Mouse (Mus musculus): ENCODE results near the gene Tgif1.

Tgif1 gene

GRCm38 (mm10) chr17:70853436-70853905, at the start of gene Tgif1:
Tgif1 (minus strand) TSS chr17:70853546.
- DNase-seq = peak; percentile 64

DNA sequence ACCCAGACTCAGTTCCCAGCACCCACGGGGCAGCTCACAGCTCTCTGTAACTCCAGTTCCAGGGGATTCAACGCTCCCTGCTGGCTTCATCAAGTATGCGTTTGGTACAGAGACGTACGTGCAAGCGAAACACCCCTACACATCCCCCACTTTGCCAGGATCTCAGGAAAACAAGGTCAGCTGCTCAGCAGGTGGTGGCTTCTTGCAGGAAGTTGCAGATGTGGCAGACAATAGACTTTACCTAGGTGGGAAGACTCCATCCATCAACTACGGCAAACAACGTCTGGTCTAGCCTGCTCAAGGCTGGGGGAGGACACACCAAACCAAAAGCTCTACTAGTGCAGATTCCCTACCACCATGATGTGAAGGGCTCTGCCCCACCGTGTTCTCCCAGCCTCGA, 47.3 kb upstream of the Tgif1 start:
- no peak for DNase-seq

GRCm38 (mm10) chr17:70899642-70900041, 46.3 kb upstream of the Tgif1 start:
- no peak for DNase-seq

DNA sequence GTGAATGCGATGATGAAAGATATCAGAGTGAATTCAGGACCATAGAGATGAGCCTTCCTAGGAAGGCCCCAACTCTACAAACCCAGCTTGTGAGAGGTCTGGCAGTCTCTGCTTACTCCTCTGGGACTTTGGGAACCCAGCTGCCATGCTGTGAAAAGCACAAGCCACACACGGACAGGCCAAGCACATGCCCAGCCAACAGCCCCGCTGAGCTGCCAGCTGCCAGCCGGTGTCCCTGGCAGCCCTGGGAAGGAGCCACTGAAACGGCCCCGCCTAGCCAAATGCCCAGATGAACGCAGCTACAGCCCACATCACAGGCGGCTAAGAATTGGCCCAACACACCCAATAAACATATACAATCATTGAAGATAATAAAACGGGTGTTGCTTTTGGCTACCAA, 41.5 kb upstream of the Tgif1 start:
- DNase-seq = no peak

DNA sequence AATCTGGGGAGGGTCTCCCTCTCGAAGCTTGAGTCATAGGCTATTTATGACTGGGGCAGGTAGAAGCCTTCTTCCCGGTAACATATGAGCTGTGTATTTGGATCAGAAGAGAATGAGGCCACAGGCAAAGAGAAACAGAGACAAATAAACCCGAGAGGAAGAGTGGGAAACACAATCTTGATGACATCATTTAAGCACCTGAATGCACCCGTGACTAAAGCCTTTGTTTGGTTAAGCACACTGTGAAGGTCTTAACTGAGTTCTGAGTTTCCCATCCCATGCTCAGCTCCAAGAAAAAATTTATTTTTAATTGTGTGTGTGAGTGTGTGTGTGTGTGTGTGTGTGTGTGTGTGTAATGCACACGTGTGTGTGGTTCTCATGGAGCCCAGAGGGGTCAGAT, 39.8 kb upstream of the Tgif1 start:
- DNase-seq = no peak

DNA sequence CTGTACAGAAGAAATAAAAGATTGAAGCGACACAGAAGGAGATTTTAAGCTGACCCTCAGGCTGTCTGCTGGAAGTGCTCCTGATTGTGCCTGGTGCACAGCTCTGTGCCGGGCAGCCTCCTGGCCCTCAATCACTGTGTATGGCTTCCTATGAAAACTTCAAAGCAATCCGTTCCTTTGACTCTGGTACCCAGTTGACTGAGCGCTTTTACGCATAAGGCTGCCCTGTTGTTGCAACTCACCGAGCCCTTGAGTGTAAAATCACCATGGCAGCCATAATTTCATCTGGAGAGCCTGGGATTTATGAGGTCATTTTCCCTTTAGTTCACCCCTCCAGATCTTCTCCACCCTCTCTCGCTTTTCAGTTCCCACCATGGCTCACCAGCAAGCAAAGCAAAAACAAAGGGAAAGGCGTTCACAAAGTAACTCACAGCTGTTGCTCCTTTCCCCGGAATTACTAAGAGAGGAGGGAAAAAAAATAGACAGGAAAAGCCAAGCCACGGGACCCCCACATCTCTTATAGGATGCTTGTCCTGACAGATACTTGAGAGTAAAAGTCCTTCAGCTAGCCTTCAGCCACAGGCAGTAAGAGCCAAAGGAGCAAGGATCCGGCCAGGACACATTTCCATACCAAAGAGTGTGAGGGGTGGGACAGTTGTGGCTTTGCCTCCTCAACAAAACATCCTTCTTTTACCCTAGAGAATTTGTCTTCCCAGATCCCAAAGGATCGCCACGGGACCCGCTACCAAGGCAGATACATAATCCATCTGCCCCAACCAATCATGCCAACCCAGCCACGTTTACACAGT, 39.1 kb upstream of the Tgif1 start:
- no peak for DNase-seq

DNA sequence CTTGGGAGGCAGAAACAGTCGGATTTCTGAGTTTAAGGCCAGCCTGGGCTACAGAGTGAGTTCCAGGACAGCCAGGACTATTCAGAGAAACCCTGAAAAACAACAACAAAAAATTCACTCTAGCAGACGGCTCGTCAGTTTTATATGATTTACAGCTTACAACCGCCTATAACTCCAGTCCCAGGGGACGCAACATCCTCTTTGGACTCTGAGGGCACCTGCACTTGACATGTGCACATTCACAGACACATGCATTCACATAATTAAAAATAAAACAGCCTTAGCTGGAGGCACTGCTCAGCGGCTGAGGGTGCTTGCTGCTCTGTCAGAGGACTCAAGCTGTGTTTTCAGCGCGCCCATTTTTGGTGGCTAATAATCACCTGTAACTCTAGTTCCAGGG, 37.2 kb upstream of the Tgif1 start:
- DNase-seq = no peak

- no peak for DNase-seq
Observed at GRCm38 (mm10) chr17:70888657-70889056, 35.3 kb upstream of the Tgif1 start.

GRCm38 (mm10) chr17:70887848-70888247, 34.5 kb upstream of the Tgif1 start:
- no peak for DNase-seq

- no peak for DNase-seq
Observed at GRCm38 (mm10) chr17:70886641-70887391, 33.5 kb upstream of the Tgif1 start.

- DNase-seq = no peak
Observed at GRCm38 (mm10) chr17:70885868-70886267, 32.5 kb upstream of the Tgif1 start.

DNA sequence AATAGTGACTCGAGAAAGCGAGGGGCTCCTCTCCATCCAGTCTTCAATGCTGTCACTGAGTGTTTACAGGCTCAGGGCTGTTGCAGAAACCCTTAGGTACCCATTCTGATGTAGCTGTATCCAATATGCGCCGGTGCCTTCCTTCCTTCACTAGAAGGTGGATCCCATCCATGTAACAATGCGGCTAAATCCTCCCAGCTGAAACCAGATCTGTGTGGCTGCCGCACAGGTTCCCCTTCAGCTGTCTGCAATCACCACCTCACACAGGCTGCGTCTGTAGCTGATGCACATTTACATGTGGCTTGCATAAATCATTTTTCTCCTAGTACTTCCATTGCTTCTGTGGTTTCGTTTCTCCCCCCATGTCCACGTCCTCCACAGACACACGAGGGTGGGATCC, 28.6 kb upstream of the Tgif1 start:
- no peak for DNase-seq

DNA sequence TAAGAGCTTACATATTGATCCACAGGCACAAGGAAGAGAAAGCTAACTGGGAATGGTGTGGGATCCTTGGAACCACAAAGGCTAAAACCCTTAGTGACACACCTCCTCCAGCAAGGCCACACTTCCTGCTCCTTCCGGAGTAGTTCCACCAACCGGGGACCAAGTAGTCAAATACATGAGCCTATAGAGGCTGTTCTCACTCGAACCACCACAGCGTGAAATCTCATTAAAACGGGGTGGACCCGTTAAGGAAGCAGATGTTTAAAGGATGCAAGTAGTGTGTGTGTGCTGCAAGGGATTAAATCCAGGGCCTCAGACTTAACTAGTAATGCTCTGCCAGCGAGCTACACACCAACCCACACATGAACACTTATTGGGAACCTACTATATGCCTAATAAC, 27.8 kb upstream of the Tgif1 start:
- no peak for DNase-seq

DNA sequence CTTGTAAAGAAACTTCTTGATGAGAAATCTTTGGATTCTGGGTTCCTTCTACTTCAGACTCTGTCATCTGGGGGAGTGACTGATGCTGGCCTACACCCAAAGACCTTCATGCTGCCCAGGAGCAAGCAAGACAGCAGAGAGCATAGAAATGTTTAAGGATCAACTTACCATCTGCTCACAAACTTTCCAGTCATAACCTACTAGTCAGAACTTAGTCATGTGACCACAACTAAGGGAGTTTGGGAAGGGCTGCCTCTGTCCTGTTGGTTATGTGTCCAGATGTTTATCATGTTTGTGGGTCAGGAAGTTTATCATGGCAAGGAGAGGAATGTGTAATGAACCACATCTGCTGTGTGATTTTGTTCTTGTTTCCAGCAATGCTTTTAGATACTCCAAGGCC, 24.9 kb upstream of the Tgif1 start:
- no peak for DNase-seq

- no peak for DNase-seq
Observed at GRCm38 (mm10) chr17:70873778-70874124, 20.4 kb upstream of the Tgif1 start.

DNA sequence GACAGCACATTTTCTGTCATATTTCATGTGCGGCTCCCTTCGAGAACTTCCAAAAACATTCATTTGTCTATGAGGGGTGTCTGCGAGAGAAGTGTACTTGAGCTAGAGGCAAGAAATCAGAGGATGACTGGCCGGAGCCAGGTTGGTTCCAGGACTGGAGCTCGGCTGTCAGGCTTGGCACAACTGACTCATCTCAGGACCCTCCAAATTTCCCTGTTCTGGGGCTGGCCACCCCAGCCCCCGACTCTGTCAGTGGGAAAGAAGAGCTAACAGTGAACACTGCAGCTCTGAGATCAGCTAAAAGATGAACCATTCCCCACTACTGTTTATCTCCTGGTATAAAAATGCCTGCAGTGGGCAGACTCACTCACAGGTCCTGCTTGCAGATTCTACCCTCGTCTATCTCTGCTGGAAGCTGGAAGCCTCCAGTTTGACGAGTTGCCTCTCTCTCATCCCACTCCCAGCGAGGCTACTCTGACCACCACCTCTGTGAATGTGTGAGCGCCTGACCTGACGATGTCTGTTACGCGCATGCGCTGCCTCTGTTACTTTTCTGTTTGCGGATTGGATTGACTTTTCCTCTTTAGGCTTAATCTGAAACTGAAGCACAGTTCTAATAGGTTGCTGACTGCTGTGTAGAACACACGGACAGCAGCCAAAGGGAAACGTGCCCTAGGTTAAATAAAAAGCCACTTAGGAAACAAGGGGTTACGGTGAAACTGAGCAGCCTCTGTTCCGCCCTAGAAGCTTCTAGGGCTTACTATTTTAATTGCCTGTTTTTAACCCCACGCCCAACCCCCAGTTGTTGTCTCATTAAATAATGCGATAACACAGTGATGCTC, 19.8 kb upstream of the Tgif1 start:
- no peak for DNase-seq

- DNase-seq = no peak
Observed at GRCm38 (mm10) chr17:70872094-70872929, 19.0 kb upstream of the Tgif1 start.

DNA sequence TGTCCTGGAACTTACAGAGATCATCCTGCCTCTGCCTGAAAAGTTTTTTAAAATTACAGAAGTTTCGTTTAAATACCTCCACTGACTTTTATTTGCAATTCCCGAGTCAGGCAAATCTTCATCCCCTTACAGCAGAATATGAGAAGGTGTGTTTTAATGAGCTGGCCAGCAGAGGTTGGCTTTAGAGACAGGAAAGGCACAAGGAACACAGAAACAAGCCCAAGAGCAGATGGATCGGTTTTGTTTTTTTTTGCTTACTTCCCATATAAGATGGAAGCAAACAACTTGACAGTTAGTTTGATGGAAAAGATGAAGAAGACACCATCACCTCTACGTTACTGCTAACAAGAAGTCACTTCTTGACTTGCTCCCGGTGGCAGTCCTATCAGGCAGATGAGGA, 18.3 kb upstream of the Tgif1 start:
- no peak for DNase-seq

DNA sequence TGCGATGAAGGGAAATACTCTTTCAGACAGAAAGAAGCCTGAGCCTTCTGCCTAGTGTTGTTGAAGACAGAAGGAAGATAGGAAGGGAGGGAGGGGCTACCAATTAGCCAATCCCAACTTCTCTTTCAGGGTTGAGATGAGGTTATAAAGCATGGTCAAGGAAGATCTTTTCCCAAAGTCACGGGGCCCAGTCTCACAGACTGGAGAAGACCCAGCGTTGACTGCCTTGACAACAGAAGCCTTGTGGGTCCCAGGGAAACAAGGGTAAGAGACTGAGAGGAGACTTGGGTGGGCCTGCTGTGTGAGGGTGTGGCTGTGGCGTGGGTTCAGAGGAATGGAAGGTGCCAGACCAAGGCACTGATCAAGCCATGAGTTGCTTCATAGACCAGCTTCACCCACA, 17.2 kb upstream of the Tgif1 start:
- no peak for DNase-seq

DNA sequence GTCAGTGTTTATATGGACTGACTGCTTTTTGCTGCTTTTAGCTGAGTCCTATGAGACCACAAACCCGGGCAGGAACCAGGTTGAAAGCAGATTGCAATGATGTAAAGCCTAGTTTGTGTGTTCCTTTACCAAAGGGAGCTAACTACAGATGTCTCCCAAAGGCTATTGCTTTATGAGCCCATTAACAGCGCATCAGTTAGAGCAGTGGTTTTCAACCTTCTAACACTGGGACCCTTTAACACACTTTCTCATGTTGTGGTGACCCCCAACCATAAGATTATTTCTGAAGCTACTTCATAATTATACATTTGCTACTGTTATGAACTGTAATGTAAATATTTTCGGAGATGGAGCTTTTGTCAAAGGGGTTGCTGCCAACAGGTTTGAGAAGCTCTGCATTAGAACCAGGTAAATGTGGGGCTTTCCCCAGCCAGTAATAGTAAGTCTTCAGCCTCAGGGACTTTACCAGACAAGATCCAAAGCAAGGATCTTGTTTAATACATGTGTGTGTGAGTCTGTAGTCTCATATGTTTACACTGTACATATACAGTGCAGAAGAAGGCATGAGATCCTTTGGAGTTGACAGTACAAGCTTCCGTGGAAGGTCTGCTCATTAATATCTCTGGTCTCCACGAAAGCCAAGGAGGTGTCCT, 15.4 kb upstream of the Tgif1 start:
- no peak for DNase-seq

- DNase-seq = no peak
Observed at GRCm38 (mm10) chr17:70866538-70867114, 13.3 kb upstream of the Tgif1 start.

DNA sequence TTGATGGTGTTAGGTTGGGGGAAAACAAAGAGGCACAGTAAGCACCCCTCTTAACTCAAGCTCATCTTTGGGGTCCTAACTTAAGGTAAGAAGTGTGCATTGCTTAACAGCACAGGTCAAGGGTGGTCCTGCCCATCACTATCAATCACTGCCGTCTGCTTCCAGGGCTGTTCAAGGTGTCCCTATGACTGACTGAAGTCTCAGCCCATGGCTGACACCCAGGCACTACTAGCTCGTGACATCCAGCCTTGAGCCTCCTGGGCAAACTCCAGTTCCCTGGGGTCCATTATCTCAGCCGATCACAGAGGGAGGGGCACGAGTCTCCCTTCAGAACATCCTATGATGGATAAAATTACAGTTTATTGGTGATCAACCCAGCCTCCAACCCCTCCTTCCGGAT, 12.7 kb upstream of the Tgif1 start:
- no peak for DNase-seq
